Mouse (Mus musculus): Measurements from ENCODE around the gene Nmt1.
A peak's percentile ranks its signal among the peaks of the same experiment; 100 is the strongest.

DNA sequence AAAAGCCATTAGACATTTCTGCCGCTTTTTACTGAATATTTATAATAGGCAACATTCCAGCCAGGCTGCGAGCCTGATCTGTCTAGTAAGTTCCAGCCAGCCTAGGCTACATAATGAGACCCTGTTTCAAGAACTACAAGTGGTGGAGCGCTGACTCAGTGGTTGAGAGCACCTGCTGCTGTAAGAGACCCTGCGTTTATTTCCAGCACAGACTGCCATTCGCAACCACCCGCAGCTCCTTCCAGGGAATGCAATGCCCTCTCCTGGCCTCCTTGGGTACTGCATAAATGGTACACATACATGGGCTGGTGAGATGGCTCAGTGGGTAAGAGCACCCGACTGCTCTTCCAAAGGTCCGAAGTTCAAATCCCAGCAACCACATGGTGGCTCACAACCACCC lies 18.8 kb upstream of the Nmt1 start:
- TF ChIP-seq HCFC1 (IDR thresholded peaks at IDR 0.05; ENCODE audit: low read depth, low read length) (no peak), ZKSCAN1 (IDR thresholded peaks at IDR 0.05; ENCODE audit: borderline replicate concordance, low read depth, low read length) (no peak), CTCF (conservative IDR thresholded peaks at IDR 0.05 in 1 of 2, IDR thresholded peaks at IDR 0.05 in 1 of 2; ENCODE audit: low read depth in 2 of 2, low read length in 2 of 2) (peak; percentile 10 to 48; a peak in 2 of 4 replicates), CHD2 (IDR thresholded peaks at IDR 0.05; ENCODE audit: low read length) (no peak), USF2 (conservative IDR thresholded peaks at IDR 0.05; ENCODE audit: low read depth, low read length) (no peak), RCOR1 (conservative IDR thresholded peaks at IDR 0.05; ENCODE audit: low read depth, low read length) (no peak), MYC (IDR thresholded peaks at IDR 0.05; ENCODE audit: low read depth, low read length) (no peak), POLR2A (IDR thresholded peaks at IDR 0.05; ENCODE audit: low read depth, low read length) (no peak), EP300 (IDR thresholded peaks at IDR 0.05; ENCODE audit: low read length) (no peak), ZC3H11A (IDR thresholded peaks at IDR 0.05; ENCODE audit: low read depth, low read length) (no peak), RAD21 (IDR thresholded peaks at IDR 0.05; ENCODE audit: low read depth, low read length) (peak; percentile 9; the same call in 1 of the 2 replicates)
